Mouse (Mus musculus): ENCODE measurements around the gene Zkscan16.

- TF ChIP-seq CTCF (IDR thresholded peaks at IDR 0.05; ENCODE audit: insufficient read depth, low read depth, low read length) (no peak), POLR2A (IDR thresholded peaks at IDR 0.05; ENCODE audit: insufficient read depth, low read depth, low read length) (no peak)
Measured at GRCm38 (mm10) chr4:58952630-58953029, 9.2 kb downstream of the Zkscan16 start.

Data from olfactory bulb, adult 2 months (tissue).